In genomic region chr6:129284384-129285104, GRCm38 (mm10) we compare ENCODE assay signal across 11 mouse cellular contexts. TPM values are rescaled to one million over a fixed set of nuclear protein-coding genes. Genes with fewer than 3 reads are reported as not detected.
DNase-seq lines count a peak whose midpoint lies in the region; ATAC-seq and TF ChIP-seq lines count a peak whose summit lies in the region.
"Had no signal": no experiment of that assay in that cellular context is flagged by ENCODE, and none has a peak within 500 bp of the region (broad histone marks: within the 10 kb centered on the region; RNA-seq: fewer than 3 reads in every experiment).

No protein-coding gene starts in this region.

- peak overlapping the region; percentile 9; the same call in 1 of the 2 replicates for H3K4me3 ChIP-seq in bone marrow macrophage, adult 2 months (ENCODE audit: insufficient read depth, low read length)
- H3K4me3 ChIP-seq: heart, adult 2 months; midbrain, embryonic 15.5 days had no signal

- no peak for TF ChIP-seq CTCF in bone marrow macrophage, adult 2 months (IDR thresholded peaks at IDR 0.05; ENCODE audit: low read depth, low read length)

- ATAC-seq in CD4-positive, CD25-positive, alpha-beta regulatory T cell, adult 4 months, result peak; percentile 94
- ATAC-seq: hindbrain, postnatal 0 days; midbrain, embryonic 15.5 days had no signal

- peaks cover 15% of the 10 kb centered on the region for H3K4me1 ChIP-seq in bone marrow macrophage, adult 2 months (ENCODE audit: control insufficient read depth, insufficient read depth, low read length)
- H3K4me1 ChIP-seq: midbrain, embryonic 15.5 days had no signal

- no peak for TF ChIP-seq POLR2A in bone marrow macrophage, adult 2 months (IDR thresholded peaks at IDR 0.05; ENCODE audit: borderline replicate concordance, low read depth, low read length)

- peak; percentile 21 for DNase-seq in lung, postnatal 10 days
- DNase-seq in spleen, postnatal 36 days (ENCODE audit: low spot score in 2 of 2), result peak; percentile 86 to 90
- DNase-seq in yolk sac, embryonic 10.5 days (ENCODE audit: low spot score), result no peak
- DNase-seq in Muller cell, postnatal 12 days (ENCODE audit: inconsistent ontology term), result no peak
- no peak for DNase-seq in cerebellum, adult 11-12 months
- DNase-seq: cerebellum, adult 18-20 months had no signal

- no peak overlapping the region for H3K27ac ChIP-seq in bone marrow macrophage, adult 2 months (ENCODE audit: insufficient read depth, low read depth, low read length)
- H3K27ac ChIP-seq: heart, adult 2 months; hindbrain, postnatal 0 days; midbrain, embryonic 15.5 days had no signal

RNA-seq across cellular contexts. Expression of gene Cd69, which starts 9.3 kb away (rescaled TPM):
- polyA plus RNA-seq in CD4-positive, CD25-positive, alpha-beta regulatory T cell, adult 4 months (2017; shearing (Covaris generic)), result 100 to 1,000 TPM; 220 to 231 TPM
- 1.7 and 2.1 TPM in 2 replicates for polyA plus RNA-seq in bone marrow macrophage, adult 2 months (2012; ENCODE audit: insufficient read depth, insufficient read length, missing spikeins)
- polyA plus RNA-seq: hindbrain, postnatal 0 days; midbrain, embryonic 15.5 days had no signal

RNA-seq across cellular contexts. Expression of gene 4922502D21Rik, which starts 47.1 kb away (rescaled TPM):
- not detected for polyA plus RNA-seq in CD4-positive, CD25-positive, alpha-beta regulatory T cell, adult 4 months (2017; shearing (Covaris generic))
- polyA plus RNA-seq in bone marrow macrophage, adult 2 months (2012; ENCODE audit: insufficient read depth, insufficient read length, missing spikeins), result not detected in 2 replicates
- polyA plus RNA-seq: hindbrain, postnatal 0 days; midbrain, embryonic 15.5 days had no signal

RNA-seq across cellular contexts. Expression of gene Clec12a, which starts 57.9 kb away (rescaled TPM):
- polyA plus RNA-seq in CD4-positive, CD25-positive, alpha-beta regulatory T cell, adult 4 months (2017; shearing (Covaris generic)), result 1 to 10 TPM; 1.3 to 1.4 TPM
- polyA plus RNA-seq in bone marrow macrophage, adult 2 months (2012; ENCODE audit: insufficient read depth, insufficient read length, missing spikeins), result 600 and 634 TPM in 2 replicates

Comparison
In these comparisons a context has a peak if more than half of its experiments do, and no peak if none do; other contexts are left out.
1. DNase-seq: peak in lung, postnatal 10 days (single experiment) and spleen, postnatal 36 days (2 of 2); none in yolk sac, embryonic 10.5 days (single experiment), Muller cell, postnatal 12 days (single experiment) and cerebellum, adult 11-12 months (single experiment).
2. RNA of gene Cd69, which starts 9.3 kb away (polyA plus RNA-seq): 220 to 231 TPM in CD4-positive, CD25-positive, alpha-beta regulatory T cell, adult 4 months; 1.7 to 2.1 TPM in bone marrow macrophage, adult 2 months; every median in the first group is over 10 times any median in the second.
3. RNA of gene Clec12a, which starts 57.9 kb away (polyA plus RNA-seq): 600 to 634 TPM in bone marrow macrophage, adult 2 months; 1.3 to 1.4 TPM in CD4-positive, CD25-positive, alpha-beta regulatory T cell, adult 4 months; every median in the first group is over 100 times any median in the second.